Mouse (Mus musculus) liver, embryonic 14.5 days (tissue): ENCODE data around the gene Csmd2. TPM values are rescaled to one million over a fixed set of nuclear protein-coding genes. Genes with fewer than 3 reads are reported as not detected.

Source experiments
- ATAC-seq: fragments of 200-750 bp; cut with Nextera tagmentation; 2 replicates; pipeline ENCODE4 v1.8.0; 2017; ENCODE audit warnings: moderate number of reproducible peaks, mild to moderate bottlenecking, moderate library complexity; ENCODE audit not compliant: insufficient read depth
- DNase-seq, 3 experiments: peaks; one replicate each; pipeline ENCODE4 v3.0.0-alpha.2; 2012 to 2013; ENCODE audit warnings: low read depth in 3 of 3, low spot score in 3 of 3
- H3K27ac ChIP-seq: fragments of 300-500 bp; sonication (generic); 2 replicates; pipeline ENCODE4 v1.5.1; 2014; ENCODE audit warnings: moderate library complexity, mild to moderate bottlenecking, control low read depth, inconsistent platforms
- H3K27me3 ChIP-seq: fragments of 300-500 bp; sonication (generic); 2 replicates; pipeline ENCODE4 v1.6.1; 2014; ENCODE audit warnings: mild to moderate bottlenecking, low read length, moderate library complexity; ENCODE audit not compliant: control insufficient read depth, insufficient read depth
- H3K36me3 ChIP-seq: fragments of 300-500 bp; sonication (generic); replicated peaks from 2 replicates; pipeline ENCODE4 v1.6.1; 2014; ENCODE audit warnings: low read depth; ENCODE audit not compliant: control insufficient read depth, insufficient read depth
- H3K4me1 ChIP-seq, 2 experiments: fragments of 200-500 bp in 1 of 2; fragments of 300-500 bp in 1 of 2; sonication (generic) in 1 of 2; replicated peaks; 2 replicates each; pipeline ENCODE4 v1.6.1; 2012 to 2014; ENCODE audit warnings: antibody characterized with exemption in 1 of 2, inconsistent platforms in 1 of 2, low read length in 1 of 2; ENCODE audit not compliant: control insufficient read depth in 2 of 2, insufficient read depth in 2 of 2
- H3K4me2 ChIP-seq: fragments of 300-500 bp; sonication (generic); 2 replicates; pipeline ENCODE4 v1.6.1; 2014; ENCODE audit warnings: low read depth, mild to moderate bottlenecking, control low read depth, moderate library complexity
- H3K4me3 ChIP-seq, 2 experiments: fragments of 200-500 bp in 1 of 2; fragments of 300-500 bp in 1 of 2; sonication (generic) in 1 of 2; 2 replicates each; pipeline ENCODE4 v1.5.1; 2012 to 2014; ENCODE audit warnings: low read depth in 2 of 2, low read length in 2 of 2, mild to moderate bottlenecking in 2 of 2, control low read depth in 1 of 2, inconsistent platforms in 1 of 2, moderate library complexity in 1 of 2; ENCODE audit not compliant: insufficient read depth in 1 of 2
- H3K9ac ChIP-seq: fragments of 300-500 bp; sonication (generic); replicated peaks from 2 replicates; pipeline ENCODE4 v1.6.1; 2014; ENCODE audit warnings: mild to moderate bottlenecking, control low read depth, moderate library complexity
- H3K9me3 ChIP-seq: fragments of 300-500 bp; sonication (generic); 2 replicates; pipeline ENCODE4 v1.6.1; 2016; ENCODE audit warnings: low read length, mixed read lengths; ENCODE audit not compliant: control insufficient read depth
- CTCF ChIP-seq: IDR thresholded peaks from 2 replicates; pipeline ENCODE4 v1.5.1; 2016; ENCODE audit warnings: antibody characterized with exemption, low read depth, control low read depth
- EP300 ChIP-seq: IDR thresholded peaks from 2 replicates; pipeline ENCODE4 v1.6.1; 2016; ENCODE audit warnings: antibody characterized with exemption, low read depth
- WGBS: fragments of 180-500 bp; shearing (Covaris S2); extraction: QIAGEN DNeasy Blood & Tissue Kit; methylation state at CpG from one replicate; pipeline ENCODE4 v1.1.7; 2014; ENCODE audit not compliant: insufficient replicate concordance; 5-methylcytosine and 5-hydroxymethylcytosine counted together
- polyA plus RNA-seq, 2 experiments: library from polyadenylated mRNA; depleted of rRNA in 1 of 2; stranded (reverse) in 1 of 2; unstranded in 1 of 2; fragments of >200 nt; fragmentation: Nextera tagmentation in 1 of 2; extraction: Ambion mirVana in 1 of 2; gene quantifications; 2 replicates each; pipeline versions ENCODE4 v1.2.1 to v1.2.3; 2012 to 2014

Csmd2 gene
- polyA plus RNA-seq, 2 experiments = 0.01 TPM; not detected in 1

DNA sequence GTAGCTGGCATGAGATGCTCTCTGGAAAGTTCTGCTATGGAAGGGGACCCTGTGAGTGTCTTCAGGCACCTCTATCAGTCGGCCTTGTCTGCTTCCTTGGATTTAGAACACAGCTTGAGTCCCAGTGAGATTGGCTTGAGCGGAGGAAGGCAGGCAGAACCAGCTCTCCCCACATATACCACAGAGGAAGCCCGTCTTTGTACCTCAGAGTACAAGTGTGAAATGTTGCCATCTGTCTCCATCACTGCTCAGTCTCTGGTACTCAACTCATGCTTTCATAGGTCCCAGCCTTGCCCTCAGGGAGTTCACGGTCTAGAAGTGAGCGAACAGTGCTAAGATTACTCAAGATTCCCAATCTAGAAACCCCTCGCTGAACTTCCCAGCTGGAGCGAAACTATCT lies 352.8 kb downstream of the Csmd2 start:
- H3K27me3 ChIP-seq = no peaks in the 10 kb centered on the region
- DNase-seq (no peak), ATAC-seq (no peak)
- no peak overlapping the region for H3K4me2 ChIP-seq
- H3K27ac ChIP-seq = no peak overlapping the region
- H3K36me3 ChIP-seq = no peaks in the 10 kb centered on the region
- 60% methylated on average over 7 of the region's 7 CpGs for WGBS
- no peak overlapping the region for H3K4me3 ChIP-seq
- no peak for TF ChIP-seq EP300
- no peak for TF ChIP-seq CTCF
- H3K4me1 ChIP-seq = no peaks in the 10 kb centered on the region
- no peaks in the 10 kb centered on the region for H3K9me3 ChIP-seq
- H3K9ac ChIP-seq = no peak overlapping the region

GRCm38 (mm10) chr4:128341315-128341714 lies 353.7 kb downstream of the Csmd2 start:
- no peak for DNase-seq
- ATAC-seq = no peak
- Histone ChIP-seq H3K4me2 (no peak overlapping the region), H3K36me3 (no peaks in the 10 kb centered on the region), H3K9ac (no peak overlapping the region), H3K9me3 (no peaks in the 10 kb centered on the region), H3K4me1 (no peaks in the 10 kb centered on the region), H3K4me3 (no peak overlapping the region), H3K27ac (no peak overlapping the region), H3K27me3 (no peaks in the 10 kb centered on the region)
- TF ChIP-seq EP300 (no peak), CTCF (no peak)
- WGBS = 42% methylated on average over 7 of the region's 7 CpGs

GRCm38 (mm10) chr4:128342208-128342607 lies 354.6 kb downstream of the Csmd2 start:
- no peak for TF ChIP-seq EP300
- TF ChIP-seq CTCF = no peak
- no peak for DNase-seq
- ATAC-seq = no peak
- Histone ChIP-seq H3K9ac (no peak overlapping the region), H3K36me3 (no peaks in the 10 kb centered on the region), H3K27me3 (no peaks in the 10 kb centered on the region), H3K4me1 (no peaks in the 10 kb centered on the region), H3K4me2 (no peak overlapping the region), H3K4me3 (no peak overlapping the region), H3K9me3 (no peaks in the 10 kb centered on the region), H3K27ac (no peak overlapping the region)
- WGBS = 17% methylated on average over 1 of the region's 1 CpGs

DNA sequence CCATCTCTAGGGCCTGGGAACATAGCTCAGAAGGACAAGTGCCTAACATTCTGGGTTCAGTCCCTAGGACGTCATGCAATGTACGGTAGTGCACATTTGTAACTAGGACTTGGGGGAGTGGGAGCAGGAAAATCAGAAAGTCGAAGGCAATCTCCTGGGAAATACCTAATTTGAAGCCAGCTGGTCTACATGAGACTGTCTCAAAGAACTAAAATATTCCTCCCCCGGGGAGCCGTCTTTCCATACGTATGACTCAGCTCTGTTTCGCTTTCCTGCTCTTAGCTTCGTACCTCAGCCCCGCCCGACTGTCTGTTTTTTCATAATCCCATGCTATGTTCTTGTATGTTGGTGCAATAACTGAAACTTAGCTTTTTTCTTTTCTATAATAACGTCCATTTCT lies 371.1 kb downstream of the Csmd2 start:
- Histone ChIP-seq H3K27me3 (no peaks in the 10 kb centered on the region), H3K9me3 (no peaks in the 10 kb centered on the region), H3K4me2 (no peak overlapping the region), H3K27ac (no peak overlapping the region), H3K4me1 (no peaks in the 10 kb centered on the region), H3K36me3 (no peaks in the 10 kb centered on the region), H3K9ac (no peak overlapping the region), H3K4me3 (no peak overlapping the region)
- ATAC-seq (no peak), DNase-seq (no peak)
- 66% methylated on average over 11 of the region's 11 CpGs for WGBS
- TF ChIP-seq EP300 (no peak), CTCF (no peak)

GRCm38 (mm10) chr4:128365851-128366250 lies 378.2 kb downstream of the Csmd2 start:
- TF ChIP-seq EP300 (no peak), CTCF (no peak)
- Histone ChIP-seq H3K9ac (no peak overlapping the region), H3K4me1 (no peaks in the 10 kb centered on the region), H3K9me3 (no peaks in the 10 kb centered on the region), H3K4me2 (no peak overlapping the region), H3K36me3 (no peaks in the 10 kb centered on the region), H3K27ac (no peak overlapping the region), H3K27me3 (no peaks in the 10 kb centered on the region), H3K4me3 (no peak overlapping the region)
- no peak for ATAC-seq
- WGBS = 40% methylated on average over 4 of the region's 4 CpGs
- no peak for DNase-seq
